Mouse (Mus musculus): ENCODE measurements around the gene Ripply3.

The Ripply3 gene

GRCm38 (mm10) chr16:94327781-94328711 lies at the start of gene Ripply3:
Gene Ripply3, plus strand, starts transcription at chr16:94328420.
- DNase-seq (ENCODE audit: low read depth) = peak; percentile 47

- DNase-seq (ENCODE audit: low read depth) = no peak
Observed at GRCm38 (mm10) chr16:94283972-94284371, 44.2 kb upstream of the Ripply3 start.

GRCm38 (mm10) chr16:94287826-94288225 lies 40.4 kb upstream of the Ripply3 start:
- no peak for DNase-seq (ENCODE audit: low read depth)

GRCm38 (mm10) chr16:94289138-94290072 lies 38.8 kb upstream of the Ripply3 start:
- DNase-seq (ENCODE audit: low read depth) = peak; percentile 50

- DNase-seq (ENCODE audit: low read depth) = peak; percentile 90
Observed at GRCm38 (mm10) chr16:94290073-94290999, 37.9 kb upstream of the Ripply3 start.

GRCm38 (mm10) chr16:94291141-94291540 lies 37.1 kb upstream of the Ripply3 start:
- DNase-seq (ENCODE audit: low read depth) = no peak

GRCm38 (mm10) chr16:94298081-94298480 lies 30.1 kb upstream of the Ripply3 start:
- DNase-seq (ENCODE audit: low read depth) = no peak

- peak; percentile 40 for DNase-seq (ENCODE audit: low read depth)
Observed at GRCm38 (mm10) chr16:94299210-94299609, 29.0 kb upstream of the Ripply3 start.

- DNase-seq (ENCODE audit: low read depth) = no peak
Observed at GRCm38 (mm10) chr16:94301194-94301593, 27.0 kb upstream of the Ripply3 start.

GRCm38 (mm10) chr16:94301696-94302095 lies 26.5 kb upstream of the Ripply3 start:
- DNase-seq (ENCODE audit: low read depth) = no peak

GRCm38 (mm10) chr16:94302274-94303202 lies 25.7 kb upstream of the Ripply3 start:
- peak; percentile 57 for DNase-seq (ENCODE audit: low read depth)

GRCm38 (mm10) chr16:94303203-94303535 lies 25.1 kb upstream of the Ripply3 start:
- DNase-seq (ENCODE audit: low read depth) = no peak

- DNase-seq (ENCODE audit: low read depth) = no peak
Observed at GRCm38 (mm10) chr16:94307526-94307925, 20.7 kb upstream of the Ripply3 start.

- DNase-seq (ENCODE audit: low read depth) = no peak
Observed at GRCm38 (mm10) chr16:94307942-94308341, 20.3 kb upstream of the Ripply3 start.

GRCm38 (mm10) chr16:94309025-94309424 lies 19.2 kb upstream of the Ripply3 start:
- DNase-seq (ENCODE audit: low read depth) = no peak

- no peak for DNase-seq (ENCODE audit: low read depth)
Observed at GRCm38 (mm10) chr16:94311416-94311815, 16.8 kb upstream of the Ripply3 start.

GRCm38 (mm10) chr16:94311931-94312330 lies 16.3 kb upstream of the Ripply3 start:
- DNase-seq (ENCODE audit: low read depth) = no peak

GRCm38 (mm10) chr16:94312663-94313228 lies 15.5 kb upstream of the Ripply3 start:
- peak; percentile 95 for DNase-seq (ENCODE audit: low read depth)

- DNase-seq (ENCODE audit: low read depth) = peak; percentile 99
Observed at GRCm38 (mm10) chr16:94313229-94314030, 14.8 kb upstream of the Ripply3 start, which contains the start of gene Hlcs. Gene Hlcs, minus strand, starts transcription at chr16:94313571.

Measured in naive thymus-derived CD4-positive, alpha-beta T cell, adult 2 months (primary cell).